Mouse (Mus musculus) embryonic fibroblast, embryonic 13.5 days (primary cell): ENCODE data around the gene Nmur2. TPM values are rescaled to one million over a fixed set of nuclear protein-coding genes. Genes with fewer than 3 reads are reported as not detected.

Experiments
- H3K27ac ChIP-seq: 2 replicates; pipeline ENCODE4 v1.5.1; 2012; ENCODE audit warnings: low read length, control low read depth, inconsistent platforms; ENCODE audit not compliant: insufficient read depth
- H3K4me1 ChIP-seq: 2 replicates; pipeline ENCODE4 v1.6.1; 2011; ENCODE audit warnings: low read length; ENCODE audit not compliant: control insufficient read depth, insufficient read depth
- H3K4me3 ChIP-seq: 2 replicates; pipeline ENCODE4 v1.5.1; 2011; ENCODE audit warnings: mild to moderate bottlenecking, control low read depth, low read length; ENCODE audit not compliant: insufficient read depth
- CTCF ChIP-seq: IDR thresholded peaks from 2 replicates; pipeline ENCODE4 v1.5.1; 2011; ENCODE audit warnings: mild to moderate bottlenecking, control low read depth, low read length, moderate library complexity, borderline replicate concordance; ENCODE audit not compliant: insufficient read depth
- POLR2A ChIP-seq: IDR thresholded peaks from 2 replicates; pipeline ENCODE4 v1.6.1; 2011; ENCODE audit warnings: low read depth, mild to moderate bottlenecking, control low read depth, low read length, moderate library complexity
- polyA plus RNA-seq: library from polyadenylated mRNA; stranded (reverse); fragments of >200 nt; gene quantifications from 2 replicates; pipeline ENCODE4 v1.2.4, GENCODE M21; 2011; ENCODE audit warnings: low read depth; ENCODE audit not compliant: missing spikeins, insufficient read length

The Nmur2 gene
- polyA plus RNA-seq = not detected in 2 replicates

DNA sequence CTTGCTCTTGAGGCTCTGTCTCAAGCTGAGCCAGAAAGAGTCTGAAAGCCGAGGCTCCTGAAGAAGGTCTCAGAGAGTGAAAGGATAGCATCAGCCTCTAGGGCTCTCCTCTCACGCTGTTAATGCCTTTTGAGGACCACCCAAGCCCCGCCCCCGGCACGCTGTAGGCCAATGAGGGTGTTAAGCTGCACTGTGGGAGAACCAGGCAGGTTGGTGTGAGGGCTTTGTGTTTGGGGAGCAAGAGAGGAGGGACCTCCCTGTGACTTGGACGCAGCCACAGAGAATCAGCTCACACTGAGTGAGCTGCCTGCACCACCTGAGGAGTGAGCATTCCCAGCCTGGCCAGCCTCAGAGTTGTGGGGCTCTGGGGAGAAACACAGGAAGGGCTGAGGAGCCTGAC, at the start of gene Nmur2:
Nmur2 (minus strand) TSS at position 94 of the 400 bp plus-strand sequence.
- no peak within 1 kb of the TSS for H3K27ac ChIP-seq
- TF ChIP-seq POLR2A = no peak
- TF ChIP-seq CTCF = no peak
- H3K4me1 ChIP-seq = no peaks in the 10 kb centered on the region
- no peak within 1 kb of the TSS for H3K4me3 ChIP-seq

DNA sequence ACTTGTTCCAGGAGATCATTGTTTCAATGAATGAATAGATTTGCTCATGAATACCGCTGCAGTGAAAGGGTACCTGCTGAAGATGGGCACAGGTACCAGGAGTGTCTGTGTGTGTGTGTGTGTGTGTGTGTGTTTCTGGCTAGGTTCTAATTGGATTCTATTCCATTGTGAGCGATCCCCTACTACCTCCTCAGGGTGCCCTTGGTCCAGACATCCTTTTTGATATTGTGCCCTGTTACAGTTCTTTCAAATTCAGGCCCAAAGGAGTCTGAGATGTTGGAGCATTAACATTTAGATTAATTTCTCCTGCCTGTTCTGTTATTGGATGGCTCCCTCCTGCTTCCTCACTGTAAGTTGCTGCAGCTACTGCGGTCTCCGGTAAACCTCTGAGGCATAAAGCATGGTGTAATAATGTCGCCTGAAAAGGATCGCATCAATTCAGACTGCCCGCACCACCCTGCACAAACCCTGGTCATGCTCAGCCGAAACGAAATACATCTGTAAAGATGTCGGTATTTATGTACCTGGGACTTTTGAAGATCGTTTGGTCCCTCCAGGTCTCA, 48.4 kb upstream of the Nmur2 start:
- no peak for TF ChIP-seq POLR2A
- TF ChIP-seq CTCF = no peak
- no peak overlapping the region for H3K27ac ChIP-seq
- no peaks in the 10 kb centered on the region for H3K4me1 ChIP-seq
- no peak overlapping the region for H3K4me3 ChIP-seq

DNA sequence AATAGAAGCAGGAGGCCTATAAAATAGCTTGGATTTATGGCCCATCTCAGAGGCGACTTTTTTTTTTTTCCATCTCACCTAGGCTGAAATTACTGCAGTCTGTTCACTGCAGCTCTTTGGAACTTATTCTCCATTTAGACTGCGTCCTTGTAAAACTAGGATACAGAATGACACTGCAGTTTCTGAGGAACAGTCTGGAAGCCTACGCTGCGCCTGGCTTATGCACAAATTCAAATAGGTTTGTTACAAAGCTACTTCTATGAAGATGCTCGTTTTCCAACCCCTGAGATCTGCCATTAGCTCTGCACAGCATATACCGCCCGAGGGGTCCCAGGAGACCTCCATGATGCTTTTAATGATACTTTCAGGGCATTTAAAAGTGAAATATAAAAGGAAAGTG, 31.3 kb upstream of the Nmur2 start:
- no peak overlapping the region for H3K27ac ChIP-seq
- TF ChIP-seq CTCF (no peak), POLR2A (no peak)
- H3K4me1 ChIP-seq = no peaks in the 10 kb centered on the region
- H3K4me3 ChIP-seq = no peak overlapping the region

DNA sequence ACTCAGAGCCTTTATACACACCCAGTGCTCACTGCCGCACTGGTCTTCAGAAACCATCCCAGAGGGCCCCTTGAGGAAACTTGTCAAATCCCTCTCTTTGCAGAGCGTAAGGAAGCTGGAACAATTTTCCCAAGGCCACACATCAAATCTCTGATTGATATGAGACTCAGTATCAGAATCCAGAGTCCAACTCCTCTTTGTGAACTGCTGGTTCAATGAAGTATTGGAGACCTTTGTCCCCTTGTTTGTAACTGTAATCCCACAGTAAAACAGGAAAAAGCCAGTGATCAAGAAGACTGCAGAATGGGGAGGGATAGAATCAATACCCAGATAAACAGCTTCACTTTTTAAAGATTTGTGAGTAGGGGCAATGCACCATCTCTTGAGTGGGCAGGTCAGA, 28.8 kb upstream of the Nmur2 start:
- Histone ChIP-seq H3K4me1 (no peaks in the 10 kb centered on the region), H3K27ac (no peak overlapping the region), H3K4me3 (no peak overlapping the region)
- TF ChIP-seq POLR2A = no peak

DNA sequence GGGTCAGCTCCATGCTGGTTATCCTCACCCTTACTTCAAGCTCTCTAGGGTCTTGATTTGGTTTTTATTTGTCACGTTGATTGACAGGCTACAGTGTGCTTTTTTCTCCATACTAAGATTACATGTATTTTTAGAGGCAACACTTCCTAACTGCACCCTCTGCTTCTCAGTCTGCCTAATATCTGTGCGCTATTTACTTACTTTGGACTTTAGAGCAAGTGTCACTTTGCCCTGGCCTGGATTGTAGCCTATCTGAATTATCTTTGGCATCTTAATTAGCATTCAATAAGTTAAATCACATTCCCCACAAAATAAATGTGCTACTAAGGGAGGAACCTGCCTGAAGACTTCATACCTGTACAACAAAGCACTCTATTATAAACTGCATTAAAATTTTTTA, 24.3 kb upstream of the Nmur2 start:
- TF ChIP-seq CTCF (no peak), POLR2A (no peak)
- Histone ChIP-seq H3K4me1 (no peaks in the 10 kb centered on the region), H3K27ac (no peak overlapping the region), H3K4me3 (no peak overlapping the region)

DNA sequence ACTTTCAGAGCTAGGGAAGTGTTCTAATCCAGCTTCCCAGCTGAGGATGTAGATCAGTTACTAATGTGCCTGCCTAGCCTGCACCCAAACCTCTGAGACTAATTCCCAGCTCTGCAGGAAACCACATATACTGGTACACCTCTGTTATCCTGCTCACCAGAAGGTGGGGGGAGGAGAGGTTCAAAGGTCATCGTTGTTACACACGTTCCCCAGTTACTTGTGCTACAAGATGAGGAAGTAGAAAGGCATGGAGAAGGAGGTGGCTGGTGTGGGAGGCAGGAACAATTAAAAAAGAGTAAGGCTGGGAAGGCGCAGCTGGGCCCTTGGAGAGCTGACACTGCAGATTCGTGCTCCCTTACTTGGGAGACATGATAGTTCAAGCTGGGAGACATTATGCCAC, 23.8 kb upstream of the Nmur2 start:
- Histone ChIP-seq H3K27ac (no peak overlapping the region), H3K4me3 (no peak overlapping the region), H3K4me1 (no peaks in the 10 kb centered on the region)

DNA sequence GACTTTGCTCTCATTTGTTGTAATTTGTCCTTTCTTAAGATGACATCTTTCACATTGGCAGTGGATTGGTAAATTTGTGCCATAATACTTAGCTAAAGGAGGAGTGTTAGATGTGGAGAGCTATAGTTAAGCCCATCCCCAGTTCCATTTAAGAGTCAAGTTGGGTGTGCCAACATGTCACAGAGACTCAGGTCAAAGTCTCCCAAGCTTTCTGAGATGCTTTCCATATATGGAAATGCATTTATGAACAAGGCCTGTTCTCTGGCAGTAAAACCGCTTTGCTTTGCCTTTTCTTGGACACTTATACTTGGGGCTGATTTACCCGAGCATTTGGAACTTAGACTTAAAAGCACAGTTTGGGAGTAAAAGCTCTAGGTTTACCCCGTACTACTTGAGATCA, 18.4 kb upstream of the Nmur2 start:
- Histone ChIP-seq H3K4me1 (no peaks in the 10 kb centered on the region), H3K27ac (no peak overlapping the region), H3K4me3 (no peak overlapping the region)
- TF ChIP-seq CTCF (no peak), POLR2A (no peak)

More for the DNA sequence above, 23.8 kb upstream of the Nmur2 start:
- TF ChIP-seq CTCF = no peak
- TF ChIP-seq POLR2A = no peak

DNA sequence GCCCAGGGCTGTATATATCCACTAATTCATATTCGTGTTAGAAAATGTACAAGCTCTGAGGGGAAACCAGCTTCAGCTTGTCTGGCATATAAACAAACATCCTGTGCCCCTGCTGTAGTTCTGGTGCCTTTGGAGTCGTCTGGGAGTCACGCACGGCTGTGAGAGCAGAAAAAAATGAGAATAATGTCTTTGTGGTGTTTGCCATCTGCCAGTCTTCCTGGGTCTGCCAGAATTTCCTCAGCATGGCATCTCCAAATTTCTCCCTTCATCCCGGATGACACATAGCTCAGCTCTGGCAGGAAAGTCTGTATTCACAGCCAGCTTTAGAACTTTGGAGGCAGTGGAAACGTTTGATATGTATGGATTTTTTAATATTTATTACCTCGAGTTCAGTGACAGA, 13.6 kb upstream of the Nmur2 start:
- TF ChIP-seq CTCF (no peak), POLR2A (no peak)
- Histone ChIP-seq H3K27ac (no peak overlapping the region), H3K4me3 (no peak overlapping the region), H3K4me1 (no peaks in the 10 kb centered on the region)

DNA sequence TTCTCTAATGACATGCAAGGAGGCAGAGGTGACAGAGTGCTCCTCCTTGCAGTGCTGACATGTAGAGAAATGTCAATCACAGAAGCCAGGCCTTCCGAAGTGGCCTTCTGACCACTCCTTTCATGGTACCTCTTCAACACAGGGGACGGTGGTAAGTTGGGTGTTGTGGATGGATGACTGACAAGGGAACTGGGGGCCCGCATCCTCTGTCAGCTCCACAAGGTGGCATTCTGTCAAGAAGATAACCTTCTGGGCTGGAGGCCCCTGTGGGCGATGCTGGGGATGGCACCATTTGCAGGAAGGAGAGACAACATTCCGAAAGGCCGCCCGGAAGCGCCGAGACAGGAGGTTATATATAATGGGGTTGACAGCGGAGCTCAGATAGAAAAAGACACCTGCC, 14.0 kb downstream of the Nmur2 start:
- no peak for TF ChIP-seq CTCF
- no peak for TF ChIP-seq POLR2A

DNA sequence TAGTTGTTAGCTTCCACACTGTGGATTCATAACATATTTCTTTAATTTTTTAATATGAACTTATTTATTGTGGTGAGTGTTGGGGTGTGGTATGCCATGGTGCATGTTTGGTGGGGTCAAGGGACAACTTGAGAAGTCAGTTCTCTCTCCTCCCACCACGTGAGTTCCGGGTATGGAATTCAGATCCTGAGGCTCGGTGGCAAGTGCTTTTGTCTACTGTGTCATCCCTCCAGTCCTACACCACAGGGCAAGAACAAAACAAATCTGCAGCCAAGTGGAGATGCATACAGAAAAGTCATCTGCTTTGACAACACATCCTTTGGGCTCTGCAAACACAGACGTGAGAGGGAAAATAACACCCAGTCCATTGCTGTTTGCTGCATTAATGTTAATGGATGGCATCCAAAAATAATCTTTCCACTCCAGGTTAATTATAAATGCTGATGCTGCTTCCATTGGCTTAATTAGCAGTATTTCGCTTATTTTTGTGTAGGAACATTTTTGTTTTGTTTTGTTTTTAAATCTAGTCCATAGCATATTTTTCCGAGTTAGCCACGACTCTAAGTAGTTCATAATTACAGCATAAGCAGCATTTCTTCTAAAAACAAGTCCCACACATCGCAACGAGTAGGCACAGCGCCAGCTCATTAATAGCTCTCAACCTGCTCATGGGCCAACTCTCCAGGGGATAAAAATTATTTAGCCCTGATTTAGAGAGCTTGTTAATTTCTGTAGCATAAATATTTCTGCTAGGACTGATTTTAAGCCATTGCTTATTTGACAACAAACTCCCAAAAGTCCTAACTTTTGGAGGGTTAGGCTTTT, 14.9 kb downstream of the Nmur2 start:
- Histone ChIP-seq H3K4me3 (no peak overlapping the region), H3K4me1 (no peaks in the 10 kb centered on the region), H3K27ac (no peak overlapping the region)
- no peak for TF ChIP-seq POLR2A
- no peak for TF ChIP-seq CTCF

More for the DNA sequence above, 14.0 kb downstream of the Nmur2 start:
- no peak overlapping the region for H3K4me3 ChIP-seq
- H3K27ac ChIP-seq = no peak overlapping the region
- H3K4me1 ChIP-seq = no peaks in the 10 kb centered on the region
